Mouse (Mus musculus): ENCODE data around the gene Dpp6.

The Dpp6 gene

DNA sequence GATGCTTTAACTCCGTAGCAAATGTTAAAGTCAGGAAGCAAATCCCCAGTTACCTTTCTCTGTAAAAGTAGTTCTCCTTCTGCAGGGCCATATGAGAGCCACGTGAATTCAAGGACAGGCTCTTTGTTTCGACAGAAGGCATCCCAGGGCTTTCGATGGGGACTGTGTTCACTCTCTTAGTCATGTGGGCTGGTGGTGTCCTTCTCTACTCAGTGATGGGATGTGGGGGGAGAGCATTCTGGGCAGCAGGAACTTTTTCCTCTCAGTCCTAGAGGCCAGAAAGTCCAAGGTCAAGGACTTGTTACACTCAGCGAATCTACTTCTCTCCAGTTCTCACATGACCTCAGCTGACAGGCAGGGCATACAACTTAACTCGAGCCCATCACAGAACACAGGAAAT, 525.3 kb downstream of the Dpp6 start:
- no peak for ATAC-seq (ENCODE audit: insufficient number of reproducible peaks, low FRiP score, low TSS enrichment)

DNA sequence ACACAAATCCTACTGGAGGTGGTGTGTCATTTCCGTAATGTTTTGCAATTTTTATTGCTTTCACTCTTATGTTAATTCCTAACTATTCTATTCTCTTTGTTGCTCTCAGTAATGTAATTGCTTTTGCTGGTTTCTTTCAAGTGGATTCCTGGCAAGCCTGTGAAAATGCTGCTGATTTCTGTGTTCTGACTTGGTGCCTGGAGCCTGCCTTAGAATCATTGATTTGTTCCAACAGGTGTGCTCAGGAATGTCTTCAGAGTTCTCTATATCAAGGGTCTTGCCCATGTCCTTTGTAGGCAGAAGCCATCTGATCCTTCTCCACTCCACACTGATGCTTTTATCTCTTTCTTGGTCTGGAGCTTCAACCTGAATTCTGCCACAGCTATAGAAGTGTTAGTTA, 526.6 kb downstream of the Dpp6 start:
- ATAC-seq (ENCODE audit: insufficient number of reproducible peaks, low FRiP score, low TSS enrichment) = no peak

GRCm38 (mm10) chr5:27348181-27349095, 531.4 kb downstream of the Dpp6 start:
- ATAC-seq (ENCODE audit: insufficient number of reproducible peaks, low FRiP score, low TSS enrichment) = peak; percentile 73; the same call in 1 of the 2 replicates

- peak; percentile 45; the same call in 1 of the 2 replicates for ATAC-seq (ENCODE audit: insufficient number of reproducible peaks, low FRiP score, low TSS enrichment)
These were observed 540.6 kb downstream of the Dpp6 start for GRCm38 (mm10) chr5:27357630-27358029.

- ATAC-seq (ENCODE audit: insufficient number of reproducible peaks, low FRiP score, low TSS enrichment) = no peak
These were observed 548.9 kb downstream of the Dpp6 start for GRCm38 (mm10) chr5:27365946-27366345.

- no peak for ATAC-seq (ENCODE audit: insufficient number of reproducible peaks, low FRiP score, low TSS enrichment)
These were observed 553.8 kb downstream of the Dpp6 start for GRCm38 (mm10) chr5:27370814-27371213.

GRCm38 (mm10) chr5:27373931-27374330, 556.9 kb downstream of the Dpp6 start:
- peak; percentile 89 for ATAC-seq (ENCODE audit: insufficient number of reproducible peaks, low FRiP score, low TSS enrichment)

DNA sequence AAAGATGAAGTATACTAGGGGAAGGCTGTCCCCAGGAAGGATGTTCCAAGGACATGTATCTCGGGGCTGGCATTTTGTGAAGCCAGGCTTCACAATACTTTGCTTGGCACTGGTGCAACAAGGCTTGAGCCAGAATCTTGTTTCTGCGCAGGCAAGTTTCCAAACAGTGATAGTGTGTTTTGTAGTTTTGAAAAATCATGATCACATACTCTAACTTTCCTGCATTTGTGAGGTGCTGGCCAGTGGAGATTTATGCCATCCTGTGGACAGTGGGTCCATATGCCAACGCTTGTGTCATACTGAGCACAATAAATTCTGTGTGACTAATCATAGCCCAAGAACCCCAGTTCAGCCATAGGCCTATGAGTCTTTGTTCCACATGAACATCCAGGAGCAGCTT, 558.8 kb downstream of the Dpp6 start:
- no peak for ATAC-seq (ENCODE audit: insufficient number of reproducible peaks, low FRiP score, low TSS enrichment)

DNA sequence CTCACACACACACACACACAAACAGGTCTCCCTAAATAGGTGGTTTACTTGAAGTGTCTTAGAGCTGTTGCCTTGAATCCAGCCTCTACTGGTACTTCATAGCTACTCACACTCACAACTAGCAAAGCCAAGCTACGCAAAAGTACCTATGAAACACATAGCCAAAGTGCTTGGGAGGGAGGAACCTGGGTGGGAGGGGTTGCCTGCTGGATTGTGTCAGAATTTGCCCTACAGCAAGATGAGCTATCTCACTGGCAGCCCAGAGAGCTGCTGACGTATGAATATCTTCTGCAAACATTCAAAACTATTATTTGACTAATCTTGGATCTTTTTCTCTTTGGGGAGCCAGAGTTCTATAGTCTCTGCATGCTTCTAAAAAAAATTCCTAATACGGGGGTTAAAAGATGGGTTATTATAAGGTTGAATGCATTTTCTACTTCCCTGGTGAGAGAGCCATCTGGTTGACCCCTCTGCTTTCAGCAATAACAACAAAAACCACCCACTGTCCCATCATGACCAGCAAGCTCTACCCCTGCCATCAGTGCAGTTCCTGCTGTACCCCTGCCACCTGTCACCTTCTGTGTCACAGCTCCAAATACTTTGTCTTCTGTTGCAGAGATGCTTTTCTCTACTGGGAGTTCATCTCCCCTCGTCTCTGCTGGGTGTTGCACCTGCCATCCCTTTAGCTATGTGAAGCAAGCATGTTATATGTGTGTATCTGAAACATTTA, 563.8 kb downstream of the Dpp6 start:
- peak; percentile 93 for ATAC-seq (ENCODE audit: insufficient number of reproducible peaks, low FRiP score, low TSS enrichment)

DNA sequence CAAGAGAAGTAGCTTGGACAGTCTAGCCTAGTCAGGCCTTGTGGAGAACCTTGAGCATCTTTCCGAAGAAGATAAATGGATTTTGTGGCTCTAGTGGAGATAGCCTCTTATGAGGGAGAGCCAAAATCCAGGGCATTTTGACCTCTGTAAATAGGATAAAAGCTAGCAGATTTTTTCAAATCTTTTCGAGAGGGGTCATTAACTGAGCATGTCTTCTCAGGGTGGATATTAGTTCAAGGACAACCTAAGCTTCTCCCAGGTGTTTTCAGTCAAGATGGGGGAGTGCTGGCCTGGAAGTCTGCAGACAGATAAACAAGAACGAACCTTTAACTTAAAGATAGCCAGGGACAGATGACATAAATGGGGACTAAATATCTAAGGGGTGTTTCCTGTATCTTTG, 581.4 kb downstream of the Dpp6 start:
- ATAC-seq (ENCODE audit: insufficient number of reproducible peaks, low FRiP score, low TSS enrichment) = no peak

DNA sequence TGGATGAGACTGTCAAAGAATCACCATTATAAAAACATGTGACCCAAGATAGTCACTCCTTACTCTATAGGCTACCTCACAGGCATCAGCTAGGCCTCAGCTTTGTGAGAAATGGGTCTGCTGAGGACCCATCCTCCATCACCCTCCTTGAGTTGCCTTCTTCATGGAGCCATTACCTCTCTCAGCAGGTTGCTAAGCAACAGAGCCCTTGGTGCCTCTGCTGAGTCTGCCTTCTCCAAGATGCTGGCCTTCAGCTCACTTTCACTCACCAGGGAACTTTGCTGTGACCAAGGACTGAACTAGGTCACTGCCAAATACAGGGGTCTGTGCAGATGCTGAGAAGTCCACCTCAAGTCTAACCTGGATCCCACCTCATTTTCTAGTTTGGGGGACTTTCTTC, 582.1 kb downstream of the Dpp6 start:
- no peak for ATAC-seq (ENCODE audit: insufficient number of reproducible peaks, low FRiP score, low TSS enrichment)

GRCm38 (mm10) chr5:27402616-27403015, 585.6 kb downstream of the Dpp6 start:
- peak; percentile 41; the same call in 1 of the 2 replicates for ATAC-seq (ENCODE audit: insufficient number of reproducible peaks, low FRiP score, low TSS enrichment)

- peak; percentile 64; the same call in 1 of the 2 replicates for ATAC-seq (ENCODE audit: insufficient number of reproducible peaks, low FRiP score, low TSS enrichment)
These were observed 591.9 kb downstream of the Dpp6 start for GRCm38 (mm10) chr5:27408854-27409253.

DNA sequence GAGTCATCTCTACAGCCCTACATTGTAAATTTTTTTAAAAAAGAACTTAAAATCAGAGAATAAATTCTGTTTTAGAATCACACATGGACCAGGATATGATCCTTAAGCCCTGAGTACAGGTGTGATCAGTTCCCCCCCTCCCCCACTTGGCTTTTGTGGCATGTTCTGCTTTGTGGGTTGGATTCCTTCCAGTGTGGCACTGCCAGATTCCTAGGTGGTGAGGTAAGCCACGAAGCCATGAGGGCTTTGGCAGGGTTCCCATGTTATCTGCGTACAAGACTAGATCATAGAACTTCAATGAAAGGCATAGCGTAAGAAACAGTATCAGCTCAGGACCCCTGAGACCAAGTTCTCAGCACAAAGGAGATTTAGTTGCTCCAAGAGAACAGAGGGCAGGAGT, 596.0 kb downstream of the Dpp6 start:
- no peak for ATAC-seq (ENCODE audit: insufficient number of reproducible peaks, low FRiP score, low TSS enrichment)

DNA sequence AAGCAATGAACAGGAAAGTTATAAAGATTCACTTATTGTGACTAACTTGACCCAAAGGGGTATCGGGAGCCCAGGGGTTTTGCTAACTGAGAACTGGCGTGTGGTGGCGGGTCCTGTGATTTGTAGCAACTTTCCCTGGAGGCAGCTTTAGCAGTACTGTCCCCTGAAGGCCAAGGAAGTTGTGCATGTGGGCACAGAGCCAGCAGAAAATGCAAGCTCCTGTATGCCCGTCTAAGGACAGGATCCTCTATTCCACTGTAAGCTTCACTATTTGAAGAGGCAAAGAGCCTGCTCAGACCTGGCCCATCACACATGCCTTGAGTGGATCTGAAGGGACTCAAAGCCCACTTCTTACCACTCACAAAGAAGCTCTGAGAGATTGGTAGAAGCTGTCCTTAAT, 598.5 kb downstream of the Dpp6 start:
- ATAC-seq (ENCODE audit: insufficient number of reproducible peaks, low FRiP score, low TSS enrichment) = no peak

GRCm38 (mm10) chr5:27416571-27416970, 599.6 kb downstream of the Dpp6 start:
- no peak for ATAC-seq (ENCODE audit: insufficient number of reproducible peaks, low FRiP score, low TSS enrichment)

DNA sequence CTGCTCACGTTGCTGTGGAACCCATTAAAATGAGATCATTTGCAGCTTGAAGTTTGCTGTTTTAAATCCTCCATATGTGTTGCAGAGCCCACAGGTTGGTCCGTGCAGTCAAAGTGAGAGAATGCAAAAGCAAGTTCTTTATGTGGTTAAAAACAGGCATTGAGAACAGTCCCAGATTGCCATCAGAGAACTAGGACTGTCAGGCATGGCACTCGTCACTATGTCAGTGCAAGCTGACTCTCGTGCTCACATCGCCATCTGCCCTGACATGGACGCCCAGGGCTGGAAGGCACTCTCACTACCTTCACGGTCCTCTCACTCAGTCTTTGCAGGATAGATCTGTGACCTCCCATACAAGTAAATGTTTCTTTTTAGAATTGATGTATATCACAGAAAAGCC, 600.4 kb downstream of the Dpp6 start:
- ATAC-seq (ENCODE audit: insufficient number of reproducible peaks, low FRiP score, low TSS enrichment) = no peak

GRCm38 (mm10) chr5:27418856-27419255, 601.9 kb downstream of the Dpp6 start:
- ATAC-seq (ENCODE audit: insufficient number of reproducible peaks, low FRiP score, low TSS enrichment) = no peak

DNA sequence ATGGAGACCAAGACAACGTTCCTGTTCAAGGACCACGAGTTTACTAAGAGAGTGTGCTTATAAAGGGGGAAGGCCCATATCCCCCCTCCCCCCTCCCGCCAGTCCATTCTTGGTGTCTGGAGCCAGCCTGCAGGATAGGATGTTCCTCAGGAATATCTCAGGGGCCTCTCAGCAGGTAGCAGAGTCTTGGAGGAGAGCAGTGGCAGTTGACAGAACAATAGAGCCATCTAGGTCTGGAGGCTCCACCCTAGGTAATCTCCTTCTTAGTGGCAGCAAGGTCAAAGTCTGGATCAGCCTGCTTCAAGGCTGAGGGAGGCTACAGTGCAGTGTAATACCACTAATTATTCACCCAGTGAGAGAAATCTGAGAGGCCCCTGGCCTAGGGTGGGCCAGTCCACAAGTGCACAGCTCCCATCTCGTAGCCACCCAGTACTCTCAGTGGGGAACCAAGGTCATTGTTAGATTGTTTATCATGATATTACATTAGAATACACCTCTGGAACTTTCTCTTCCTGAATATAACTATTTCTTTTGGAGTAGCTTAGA, 604.2 kb downstream of the Dpp6 start:
- no peak for ATAC-seq (ENCODE audit: insufficient number of reproducible peaks, low FRiP score, low TSS enrichment)

DNA sequence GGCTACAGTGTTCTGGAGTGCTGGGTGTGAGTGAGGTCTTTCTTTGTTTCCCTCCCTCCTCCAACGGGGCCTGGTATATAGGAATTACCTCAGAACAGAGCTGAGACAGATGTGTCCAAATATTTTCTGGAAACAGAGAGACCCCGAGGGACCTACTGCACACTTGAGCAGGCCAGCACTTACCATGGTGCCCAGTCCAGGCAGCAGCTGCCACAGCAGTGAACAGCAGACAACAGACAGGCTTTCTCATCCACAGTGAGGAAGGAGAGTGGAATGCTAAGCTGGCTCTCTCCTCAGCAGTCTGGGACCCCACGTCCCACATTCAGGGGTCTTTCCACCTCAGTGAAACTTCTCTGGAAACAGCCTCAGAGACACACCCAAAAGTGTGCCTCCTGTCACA, 606.8 kb downstream of the Dpp6 start:
- ATAC-seq (ENCODE audit: insufficient number of reproducible peaks, low FRiP score, low TSS enrichment) = no peak

DNA sequence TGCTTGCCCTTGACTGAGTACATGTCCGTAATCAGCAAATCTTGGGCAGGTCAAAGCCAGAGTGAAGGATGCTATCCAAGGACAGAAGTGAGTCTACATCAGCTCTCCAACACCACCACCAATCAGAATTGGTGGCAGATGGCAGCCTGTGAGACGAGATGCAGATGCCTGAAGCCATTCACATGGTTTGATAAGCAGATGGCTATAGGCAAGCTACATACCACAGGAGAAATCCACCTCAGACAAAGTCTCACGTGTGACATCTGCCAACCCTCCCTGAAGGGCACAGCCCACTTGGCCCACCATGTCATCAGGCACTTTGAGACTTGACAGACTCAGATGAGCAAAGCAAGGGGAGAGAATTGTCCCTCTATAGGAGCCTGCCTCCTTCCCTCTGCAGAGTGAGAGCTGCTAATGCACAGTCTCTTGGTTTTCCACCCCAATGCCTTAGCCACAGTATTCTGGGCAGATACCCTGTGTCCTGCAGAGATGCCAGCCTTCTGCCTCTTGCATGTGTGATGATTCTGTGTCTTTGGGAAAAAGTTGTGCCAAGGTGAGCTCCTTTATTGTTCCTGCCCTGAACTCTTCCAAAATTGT, 607.6 kb downstream of the Dpp6 start:
- peak; percentile 90 for ATAC-seq (ENCODE audit: insufficient number of reproducible peaks, low FRiP score, low TSS enrichment)
